Mouse (Mus musculus): ENCODE measurements around the gene Diaph3.

DNA sequence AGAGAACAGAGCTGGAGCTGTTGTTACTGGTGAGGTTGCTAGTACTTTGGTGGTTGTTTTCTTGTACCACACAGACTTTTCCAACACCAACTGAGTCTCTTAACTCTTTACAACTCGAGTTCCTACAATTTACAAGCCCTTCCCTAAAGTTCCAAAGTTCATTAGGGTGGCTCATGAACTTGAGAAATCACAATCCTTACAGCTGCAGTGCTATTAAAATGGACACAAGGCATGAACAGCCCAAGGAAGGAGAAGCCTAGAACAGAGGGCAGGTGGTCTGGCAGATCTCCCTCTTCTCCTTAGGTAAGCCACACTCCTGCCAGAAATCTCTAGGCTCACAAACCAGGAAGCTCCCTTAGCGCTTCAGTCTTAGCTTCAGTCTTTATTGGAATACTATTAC, 303.4 kb downstream of the Diaph3 start:
- no peak for TF ChIP-seq POLR2A (IDR thresholded peaks at IDR 0.05; ENCODE audit: extremely low read depth, insufficient read depth, low read length)
- TF ChIP-seq CTCF (IDR thresholded peaks at IDR 0.05; ENCODE audit: low read depth, low read length): no peak

Data from liver, adult 2 months (tissue).